Mouse (Mus musculus) brown adipose tissue, adult 24 weeks (tissue): Measurements from ENCODE around the gene Ccr1. TPM values are rescaled to one million over a fixed set of nuclear protein-coding genes. Genes with fewer than 3 reads are reported as not detected.
"Not testable (repeated sequence)": the region's sequence is repeated elsewhere in the genome, so short reads cannot be mapped to it uniquely, and the experiment has no call there.

Experiments
- H3K27ac ChIP-seq: fragments of 200-500 bp; replicated peaks from 2 replicates; pipeline ENCODE4 v1.5.1; 2012; ENCODE audit warnings: low read depth, mild to moderate bottlenecking, low read length
- H3K4me1 ChIP-seq: fragments of 200-500 bp; 2 replicates; pipeline ENCODE4 v1.6.1; 2012; ENCODE audit warnings: low read length, mixed read lengths; ENCODE audit not compliant: control insufficient read depth, insufficient read depth, insufficient read length
- H3K4me3 ChIP-seq: fragments of 200-500 bp; 2 replicates; pipeline ENCODE4 v1.5.1; 2012; ENCODE audit warnings: low read depth, mild to moderate bottlenecking, low read length, moderate library complexity; ENCODE audit not compliant: insufficient read depth
- polyA plus RNA-seq: library from polyadenylated mRNA; stranded (reverse); fragments of >200 nt; gene quantifications from 2 replicates; pipeline ENCODE4 v1.2.4, GENCODE M21; 2012; ENCODE audit not compliant: missing spikeins, insufficient read depth, insufficient read length

Gene Ccr1
- polyA plus RNA-seq = 0.54 and 0.59 TPM in 2 replicates

DNA sequence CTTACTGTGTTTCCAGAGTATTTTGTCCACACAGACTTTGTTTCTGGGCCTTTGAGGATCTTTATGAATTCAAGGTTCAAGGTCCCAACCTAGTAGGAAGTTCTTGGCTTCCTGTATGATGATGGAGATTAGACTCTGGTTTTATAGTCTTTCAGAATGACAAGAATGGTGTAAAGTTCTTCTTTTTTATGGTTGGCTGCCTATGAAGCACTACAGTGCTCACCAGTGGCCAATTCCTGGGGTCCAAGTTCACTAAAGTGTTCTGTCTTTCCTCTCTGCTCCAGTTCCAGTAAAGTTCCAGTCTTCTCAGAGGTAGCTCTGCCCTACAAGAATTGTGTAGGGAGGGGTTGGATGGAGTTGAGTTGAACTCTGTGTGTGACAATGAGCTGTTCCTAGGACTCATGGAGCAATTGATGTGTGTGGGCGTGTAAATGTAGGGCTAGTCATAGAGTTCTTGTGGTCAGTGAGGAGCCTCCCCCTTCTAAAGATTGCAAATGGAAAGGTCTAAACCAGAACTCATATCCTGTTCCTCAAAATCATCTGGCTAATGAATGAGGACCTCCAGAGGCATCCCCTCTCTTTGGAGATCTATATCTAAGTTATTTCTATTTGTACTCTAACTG, at the start of gene Ccr1:
Gene Ccr1 (minus strand): TSS at position 403 of the 623 bp plus-strand sequence.
- no peak within 1 kb of the TSS for H3K27ac ChIP-seq
- H3K4me3 ChIP-seq = no peak within 1 kb of the TSS
- H3K4me1 ChIP-seq = no peaks in the 10 kb centered on the region

GRCm38 (mm10) chr9:124016048-124016447, 47.6 kb upstream of the Ccr1 start:
- Histone ChIP-seq H3K4me1 (no peaks in the 10 kb centered on the region), H3K4me3 (no peak overlapping the region), H3K27ac (no peak overlapping the region)

GRCm38 (mm10) chr9:124014985-124015652, 46.6 kb upstream of the Ccr1 start:
- Histone ChIP-seq H3K4me1 (no peaks in the 10 kb centered on the region), H3K4me3 (no peak overlapping the region), H3K27ac (no peak overlapping the region)

DNA sequence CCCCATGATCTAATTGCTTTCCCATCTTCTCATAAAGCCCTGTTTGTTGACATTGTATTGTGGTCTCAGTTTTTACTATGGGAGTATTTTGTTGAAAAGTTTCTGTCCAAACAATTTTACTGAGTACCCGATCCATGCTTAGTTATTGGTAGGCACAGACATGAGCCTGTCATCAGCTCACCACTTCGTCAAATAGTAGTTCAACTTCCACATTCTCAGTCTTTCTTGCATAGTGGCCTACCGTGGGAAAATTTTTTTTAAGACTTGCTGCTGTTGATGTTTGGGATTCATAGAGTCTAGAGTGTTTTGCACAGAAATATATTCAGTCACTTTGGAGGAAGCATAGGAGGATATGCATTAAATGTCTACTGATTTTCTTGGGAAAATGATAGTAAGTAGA, 44.8 kb upstream of the Ccr1 start:
- H3K27ac ChIP-seq = no peak overlapping the region
- H3K4me1 ChIP-seq = no peaks in the 10 kb centered on the region
- no peak overlapping the region for H3K4me3 ChIP-seq

- Histone ChIP-seq H3K27ac (no peak overlapping the region), H3K4me3 (no peak overlapping the region), H3K4me1 (no peaks in the 10 kb centered on the region)
These were observed 44.2 kb upstream of the Ccr1 start for GRCm38 (mm10) chr9:124012691-124013090.

- H3K4me3 ChIP-seq = no peak overlapping the region
- H3K4me1 ChIP-seq = no peaks in the 10 kb centered on the region
- H3K27ac ChIP-seq = no peak overlapping the region
These were observed 31.3 kb upstream of the Ccr1 start for GRCm38 (mm10) chr9:123999784-124000183.

- H3K4me1 ChIP-seq = no peaks in the 10 kb centered on the region
- no peak overlapping the region for H3K4me3 ChIP-seq
- H3K27ac ChIP-seq = no peak overlapping the region
These were observed 29.2 kb upstream of the Ccr1 start for GRCm38 (mm10) chr9:123997719-123998118.

- Histone ChIP-seq H3K27ac (no peak overlapping the region), H3K4me3 (no peak overlapping the region), H3K4me1 (no peaks in the 10 kb centered on the region)
These were observed 22.9 kb upstream of the Ccr1 start for GRCm38 (mm10) chr9:123991312-123991906.

- H3K4me3 ChIP-seq = no peak overlapping the region
- no peaks in the 10 kb centered on the region for H3K4me1 ChIP-seq
- H3K27ac ChIP-seq = no peak overlapping the region
These were observed 21.2 kb upstream of the Ccr1 start for GRCm38 (mm10) chr9:123989671-123990070.

DNA sequence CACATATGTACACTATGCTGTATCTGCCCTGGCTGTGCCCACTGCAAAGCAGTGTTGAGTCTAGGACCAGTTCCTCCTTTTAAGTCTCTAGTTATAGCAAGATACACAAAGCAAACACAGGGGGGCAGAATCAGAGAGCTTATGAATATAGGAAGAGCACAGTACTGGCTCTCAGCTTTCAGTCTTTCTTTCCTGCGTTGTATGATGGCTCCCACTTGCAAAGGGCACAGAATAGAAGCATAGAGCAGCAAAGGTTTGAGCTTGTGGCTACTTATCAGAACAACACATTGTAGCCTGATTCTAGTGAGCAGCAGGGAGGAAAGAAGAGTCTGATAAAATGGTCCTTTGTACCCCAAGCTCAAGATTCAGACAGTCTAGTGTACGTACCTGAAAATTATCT, 17.7 kb upstream of the Ccr1 start:
- Histone ChIP-seq H3K4me3 (no peak overlapping the region), H3K4me1 (no peaks in the 10 kb centered on the region), H3K27ac (no peak overlapping the region)

DNA sequence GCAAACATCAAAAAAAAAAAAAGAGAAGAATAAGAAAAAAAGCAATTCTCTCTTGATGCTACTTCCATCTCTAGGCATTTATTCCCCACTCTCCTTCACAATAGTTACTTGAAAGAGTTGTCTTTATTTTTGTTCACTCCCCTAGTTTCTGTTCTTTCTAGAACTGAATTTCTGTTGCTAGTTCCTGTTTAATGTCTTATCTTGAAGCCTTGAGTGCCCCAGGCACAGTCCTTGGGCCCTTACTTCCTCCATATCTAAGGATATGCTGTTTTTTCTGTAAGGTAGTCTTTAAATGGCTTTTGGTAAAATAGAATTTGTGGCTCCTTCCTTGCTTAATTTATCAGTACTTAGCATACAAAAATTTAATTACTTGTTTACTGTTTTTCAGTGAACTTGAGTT, 16.5 kb upstream of the Ccr1 start:
- Histone ChIP-seq H3K4me1 (no peaks in the 10 kb centered on the region), H3K27ac (no peak overlapping the region), H3K4me3 (no peak overlapping the region)

DNA sequence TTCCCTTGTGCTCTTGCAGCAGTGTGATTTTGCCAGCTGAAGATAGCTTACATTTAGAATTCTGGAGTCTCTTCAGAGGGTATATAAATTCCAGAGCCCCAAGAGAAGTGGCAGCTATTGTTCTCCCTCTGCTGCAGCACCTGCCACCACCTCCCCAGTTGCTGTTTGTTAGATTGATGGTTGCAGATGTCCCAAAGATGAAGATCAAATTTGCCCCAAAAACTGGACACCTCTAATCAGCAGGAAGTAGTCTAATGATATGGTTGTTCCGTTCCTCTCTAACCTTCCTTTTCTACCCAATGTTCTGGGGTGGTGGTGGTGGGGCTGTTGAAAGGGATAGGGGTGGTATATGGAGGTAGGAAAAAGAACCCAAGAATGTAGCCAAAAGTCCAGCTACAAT, 14.2 kb upstream of the Ccr1 start:
- Histone ChIP-seq H3K4me3 (no peak overlapping the region), H3K27ac (no peak overlapping the region), H3K4me1 (no peaks in the 10 kb centered on the region)

GRCm38 (mm10) chr9:123981909-123982308, 13.4 kb upstream of the Ccr1 start:
- H3K4me3 ChIP-seq = no peak overlapping the region
- no peaks in the 10 kb centered on the region for H3K4me1 ChIP-seq
- no peak overlapping the region for H3K27ac ChIP-seq

GRCm38 (mm10) chr9:123980858-123981475, 12.5 kb upstream of the Ccr1 start:
- not testable (repeated sequence) for H3K27ac ChIP-seq, H3K4me3 ChIP-seq, H3K4me1 ChIP-seq

- no peaks in the 10 kb centered on the region for H3K4me1 ChIP-seq
- H3K27ac ChIP-seq = no peak within 1 kb of the TSS
- no peak within 1 kb of the TSS for H3K4me3 ChIP-seq
These were observed 9.8 kb upstream of the Ccr1 start, which contains the start of gene Ccr1l1 for GRCm38 (mm10) chr9:123978308-123978707. Ccr1l1 (minus strand) TSS chr9:123978408.
